Mouse (Mus musculus): ENCODE data around the gene Pnpla8. TPM values are rescaled to one million over a fixed set of nuclear protein-coding genes. Genes with fewer than 3 reads are reported as not detected.

The Pnpla8 gene
- polyA plus RNA-seq, 1 experiment from 2014 or later = 55.5 TPM

- no peak overlapping the region for H3K27ac ChIP-seq (ENCODE audit: low read depth, low read length)
- no peaks in the 10 kb centered on the region for H3K9me3 ChIP-seq (replicated peaks; ENCODE audit: control insufficient read depth, low read length)
- H3K4me3 ChIP-seq (ENCODE audit: low read depth, low read length) = no peak overlapping the region
- no peaks in the 10 kb centered on the region; the same call in 1 of the 2 replicates for H3K27me3 ChIP-seq (ENCODE audit: control insufficient read depth, insufficient read depth, low read length)
- H3K36me3 ChIP-seq (ENCODE audit: control insufficient read depth, insufficient read depth, low read length) = no peaks in the 10 kb centered on the region
- ATAC-seq (replicated peaks; ENCODE audit: insufficient number of reproducible peaks, low FRiP score, low TSS enrichment) = no peak
- no peak overlapping the region for H3K9ac ChIP-seq (ENCODE audit: low read depth, low read length)
- no peak overlapping the region for H3K4me2 ChIP-seq
- no peaks in the 10 kb centered on the region; the same call in 1 of the 2 replicates for H3K4me1 ChIP-seq (ENCODE audit: control insufficient read depth, insufficient read depth, low read length)
- WGBS (ENCODE audit: insufficient replicate concordance) = 85% methylated on average over 3 of the region's 3 CpGs
Measured at GRCm38 (mm10) chr12:44211555-44211954, 9.6 kb upstream of the Pnpla8 start.

- H3K4me3 ChIP-seq (ENCODE audit: low read depth, low read length) = peak overlapping the region; percentile 65
- ATAC-seq (replicated peaks; ENCODE audit: insufficient number of reproducible peaks, low FRiP score, low TSS enrichment) = no peak
- H3K36me3 ChIP-seq (ENCODE audit: control insufficient read depth, insufficient read depth, low read length) = no peaks in the 10 kb centered on the region
- 2% methylated on average over 87 of the region's 89 CpGs for WGBS (ENCODE audit: insufficient replicate concordance)
- H3K27ac ChIP-seq (ENCODE audit: low read depth, low read length) = no peak overlapping the region
- H3K4me1 ChIP-seq (ENCODE audit: control insufficient read depth, insufficient read depth, low read length) = no peaks in the 10 kb centered on the region
- no peaks in the 10 kb centered on the region; the same call in 1 of the 2 replicates for H3K27me3 ChIP-seq (ENCODE audit: control insufficient read depth, insufficient read depth, low read length)
- H3K9me3 ChIP-seq (replicated peaks; ENCODE audit: control insufficient read depth, low read length) = no peaks in the 10 kb centered on the region
- peak overlapping the region; percentile 78 for H3K9ac ChIP-seq (ENCODE audit: low read depth, low read length)
- peak overlapping the region; percentile 81 for H3K4me2 ChIP-seq
Measured at GRCm38 (mm10) chr12:44221651-44222356, 634 bp downstream of the Pnpla8 start.

GRCm38 (mm10) chr12:44223044-44223443, 1.9 kb downstream of the Pnpla8 start:
- H3K4me2 ChIP-seq = no peak overlapping the region
- no peak overlapping the region for H3K9ac ChIP-seq (ENCODE audit: low read depth, low read length)
- H3K27ac ChIP-seq (ENCODE audit: low read depth, low read length) = no peak overlapping the region
- WGBS (ENCODE audit: insufficient replicate concordance) = 49% methylated on average over 3 of the region's 3 CpGs
- H3K27me3 ChIP-seq (ENCODE audit: control insufficient read depth, insufficient read depth, low read length) = no peaks in the 10 kb centered on the region; the same call in 1 of the 2 replicates
- H3K36me3 ChIP-seq (ENCODE audit: control insufficient read depth, insufficient read depth, low read length) = no peaks in the 10 kb centered on the region
- H3K9me3 ChIP-seq (replicated peaks; ENCODE audit: control insufficient read depth, low read length) = no peaks in the 10 kb centered on the region
- no peak overlapping the region for H3K4me3 ChIP-seq (ENCODE audit: low read depth, low read length)
- H3K4me1 ChIP-seq (ENCODE audit: control insufficient read depth, insufficient read depth, low read length) = no peaks in the 10 kb centered on the region
- no peak for ATAC-seq (replicated peaks; ENCODE audit: insufficient number of reproducible peaks, low FRiP score, low TSS enrichment)

GRCm38 (mm10) chr12:44224650-44225049, 3.5 kb downstream of the Pnpla8 start:
- Histone ChIP-seq H3K36me3 (ENCODE audit: control insufficient read depth, insufficient read depth, low read length) (no peaks in the 10 kb centered on the region), H3K27me3 (ENCODE audit: control insufficient read depth, insufficient read depth, low read length) (no peaks in the 10 kb centered on the region; the same call in 1 of the 2 replicates), H3K4me2 (no peak overlapping the region), H3K27ac (ENCODE audit: low read depth, low read length) (no peak overlapping the region), H3K4me1 (ENCODE audit: control insufficient read depth, insufficient read depth, low read length) (no peaks in the 10 kb centered on the region), H3K9me3 (replicated peaks; ENCODE audit: control insufficient read depth, low read length) (no peaks in the 10 kb centered on the region), H3K9ac (ENCODE audit: low read depth, low read length) (no peak overlapping the region), H3K4me3 (ENCODE audit: low read depth, low read length) (no peak overlapping the region)
- ATAC-seq (replicated peaks; ENCODE audit: insufficient number of reproducible peaks, low FRiP score, low TSS enrichment) = no peak
- 62% methylated on average over 3 of the region's 3 CpGs for WGBS (ENCODE audit: insufficient replicate concordance)

- WGBS (ENCODE audit: insufficient replicate concordance) = 76% methylated on average over 7 of the region's 7 CpGs
- Histone ChIP-seq H3K4me2 (no peak overlapping the region), H3K27ac (ENCODE audit: low read depth, low read length) (no peak overlapping the region), H3K27me3 (ENCODE audit: control insufficient read depth, insufficient read depth, low read length) (no peaks in the 10 kb centered on the region), H3K36me3 (ENCODE audit: control insufficient read depth, insufficient read depth, low read length) (no peaks in the 10 kb centered on the region), H3K4me3 (ENCODE audit: low read depth, low read length) (no peak overlapping the region), H3K9ac (ENCODE audit: low read depth, low read length) (no peak overlapping the region), H3K9me3 (replicated peaks; ENCODE audit: control insufficient read depth, low read length) (no peaks in the 10 kb centered on the region), H3K4me1 (ENCODE audit: control insufficient read depth, insufficient read depth, low read length) (no peaks in the 10 kb centered on the region)
- no peak for ATAC-seq (replicated peaks; ENCODE audit: insufficient number of reproducible peaks, low FRiP score, low TSS enrichment)
Measured at GRCm38 (mm10) chr12:44241090-44241489, 19.9 kb downstream of the Pnpla8 start.

DNA sequence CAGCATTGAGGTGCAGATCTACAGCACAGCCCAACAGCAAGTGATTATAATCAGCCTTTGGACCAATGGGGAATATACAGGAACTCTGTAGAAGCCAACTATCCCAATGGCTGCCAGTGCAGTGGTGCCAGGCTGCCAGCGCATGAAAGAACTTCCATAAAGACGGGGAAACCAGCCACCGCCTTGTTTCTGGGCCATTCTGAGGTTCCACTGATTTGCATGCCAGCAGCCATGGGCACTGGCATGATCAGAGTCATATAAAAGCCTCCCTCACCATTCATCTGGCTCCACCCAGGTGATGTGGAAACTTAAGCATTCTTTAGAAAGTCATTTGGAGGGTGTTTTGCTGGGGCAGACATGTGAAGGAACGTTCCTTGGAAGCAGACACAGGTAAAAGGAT, 21.2 kb downstream of the Pnpla8 start:
- H3K9ac ChIP-seq (ENCODE audit: low read depth, low read length) = no peak overlapping the region
- ATAC-seq (replicated peaks; ENCODE audit: insufficient number of reproducible peaks, low FRiP score, low TSS enrichment) = no peak
- no peaks in the 10 kb centered on the region for H3K4me1 ChIP-seq (ENCODE audit: control insufficient read depth, insufficient read depth, low read length)
- no peak overlapping the region for H3K27ac ChIP-seq (ENCODE audit: low read depth, low read length)
- H3K36me3 ChIP-seq (ENCODE audit: control insufficient read depth, insufficient read depth, low read length) = no peaks in the 10 kb centered on the region
- no peaks in the 10 kb centered on the region for H3K9me3 ChIP-seq (replicated peaks; ENCODE audit: control insufficient read depth, low read length)
- H3K4me3 ChIP-seq (ENCODE audit: low read depth, low read length) = no peak overlapping the region
- no peak overlapping the region for H3K4me2 ChIP-seq
- 76% methylated on average over 4 of the region's 4 CpGs for WGBS (ENCODE audit: insufficient replicate concordance)
- H3K27me3 ChIP-seq (ENCODE audit: control insufficient read depth, insufficient read depth, low read length) = no peaks in the 10 kb centered on the region

DNA sequence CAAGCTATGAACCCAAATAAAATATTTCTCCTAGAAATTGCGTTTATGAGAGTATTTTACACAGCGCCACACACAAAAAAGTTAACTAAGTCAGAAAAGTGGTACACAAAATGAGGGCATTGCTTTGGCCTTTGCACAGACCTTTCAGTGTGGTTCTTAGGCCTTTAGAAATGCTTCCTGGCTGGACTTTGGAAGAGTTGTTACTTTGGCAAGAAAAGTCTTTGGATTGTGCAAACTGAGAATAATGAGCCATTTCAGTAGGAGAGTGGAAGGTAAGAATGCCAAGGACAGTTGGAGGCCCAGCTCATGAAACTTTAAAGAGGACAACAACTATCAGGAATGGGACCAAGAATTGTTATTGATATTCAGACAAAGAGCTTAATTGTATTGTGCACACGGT, 24.6 kb downstream of the Pnpla8 start:
- H3K4me2 ChIP-seq = no peak overlapping the region
- no peak overlapping the region for H3K27ac ChIP-seq (ENCODE audit: low read depth, low read length)
- H3K9ac ChIP-seq (ENCODE audit: low read depth, low read length) = no peak overlapping the region
- H3K4me3 ChIP-seq (ENCODE audit: low read depth, low read length) = no peak overlapping the region
- no peak for ATAC-seq (replicated peaks; ENCODE audit: insufficient number of reproducible peaks, low FRiP score, low TSS enrichment)
- H3K27me3 ChIP-seq (ENCODE audit: control insufficient read depth, insufficient read depth, low read length) = no peaks in the 10 kb centered on the region
- no peaks in the 10 kb centered on the region for H3K4me1 ChIP-seq (ENCODE audit: control insufficient read depth, insufficient read depth, low read length)
- no peaks in the 10 kb centered on the region for H3K9me3 ChIP-seq (replicated peaks; ENCODE audit: control insufficient read depth, low read length)
- no peaks in the 10 kb centered on the region for H3K36me3 ChIP-seq (ENCODE audit: control insufficient read depth, insufficient read depth, low read length)
- 82% methylated on average over 3 of the region's 3 CpGs for WGBS (ENCODE audit: insufficient replicate concordance)

GRCm38 (mm10) chr12:44248309-44248977, 27.3 kb downstream of the Pnpla8 start:
- Histone ChIP-seq H3K4me1 (ENCODE audit: control insufficient read depth, insufficient read depth, low read length) (no peaks in the 10 kb centered on the region), H3K36me3 (ENCODE audit: control insufficient read depth, insufficient read depth, low read length) (no peaks in the 10 kb centered on the region), H3K4me3 (ENCODE audit: low read depth, low read length) (no peak overlapping the region), H3K9ac (ENCODE audit: low read depth, low read length) (no peak overlapping the region), H3K27ac (ENCODE audit: low read depth, low read length) (no peak overlapping the region), H3K27me3 (ENCODE audit: control insufficient read depth, insufficient read depth, low read length) (no peaks in the 10 kb centered on the region), H3K9me3 (replicated peaks; ENCODE audit: control insufficient read depth, low read length) (no peaks in the 10 kb centered on the region), H3K4me2 (no peak overlapping the region)
- ATAC-seq (replicated peaks; ENCODE audit: insufficient number of reproducible peaks, low FRiP score, low TSS enrichment) = no peak
- 53% methylated on average over 9 of the region's 9 CpGs for WGBS (ENCODE audit: insufficient replicate concordance)

DNA sequence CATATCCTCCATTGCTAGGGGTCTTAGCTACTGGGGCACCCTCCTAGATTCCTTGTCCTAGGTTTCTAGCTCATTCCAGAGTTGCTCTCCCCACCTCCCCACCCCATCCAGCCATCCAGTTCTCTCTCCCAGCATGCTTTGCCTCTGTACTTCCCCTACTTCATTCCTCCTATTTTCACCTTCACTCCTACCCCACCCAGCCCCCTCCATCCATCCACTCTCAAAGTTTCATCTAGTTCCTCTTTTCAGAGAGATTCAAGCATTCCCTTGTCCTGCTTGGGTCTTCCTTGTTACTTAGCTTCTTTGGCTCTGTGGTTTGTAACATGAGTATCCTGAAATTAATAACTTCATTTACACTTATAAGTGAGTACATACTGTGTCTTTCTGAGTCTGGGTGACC, 41.4 kb downstream of the Pnpla8 start:
- no peaks in the 10 kb centered on the region for H3K9me3 ChIP-seq (replicated peaks; ENCODE audit: control insufficient read depth, low read length)
- H3K4me3 ChIP-seq (ENCODE audit: low read depth, low read length) = no peak overlapping the region
- H3K27me3 ChIP-seq (ENCODE audit: control insufficient read depth, insufficient read depth, low read length) = no peaks in the 10 kb centered on the region
- H3K4me2 ChIP-seq = no peak overlapping the region
- no peak overlapping the region for H3K9ac ChIP-seq (ENCODE audit: low read depth, low read length)
- H3K4me1 ChIP-seq (ENCODE audit: control insufficient read depth, insufficient read depth, low read length) = no peaks in the 10 kb centered on the region
- no peak for ATAC-seq (replicated peaks; ENCODE audit: insufficient number of reproducible peaks, low FRiP score, low TSS enrichment)
- H3K36me3 ChIP-seq (ENCODE audit: control insufficient read depth, insufficient read depth, low read length) = no peaks in the 10 kb centered on the region
- H3K27ac ChIP-seq (ENCODE audit: low read depth, low read length) = no peak overlapping the region

Data from heart, embryonic 11.5 days (tissue).